ENCODE assay signal across 19 mouse cellular contexts in the genomic region with DNA sequence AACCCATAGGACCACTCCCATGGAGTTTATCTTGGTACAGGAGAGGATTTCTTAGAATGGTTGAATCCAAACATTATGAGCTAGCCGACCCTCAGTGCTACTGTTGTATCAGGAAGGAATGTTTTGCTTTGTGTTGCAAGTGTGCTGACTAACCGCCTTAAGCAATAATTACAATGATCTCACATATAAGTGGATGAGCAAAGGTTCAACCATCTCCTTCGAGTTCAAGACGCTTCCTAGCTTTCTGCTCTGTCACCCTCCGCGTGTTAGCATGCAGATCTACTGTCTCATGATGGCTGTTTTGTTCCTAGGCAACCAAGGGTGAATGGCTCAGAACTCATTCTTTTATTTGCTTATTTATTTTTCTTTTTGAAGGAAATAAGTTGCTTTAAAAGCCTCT.
DNase-seq lines count a peak whose midpoint lies in the region; ATAC-seq and TF ChIP-seq lines count a peak whose summit lies in the region.
"Had no signal": no experiment of that assay in that cellular context is flagged by ENCODE, and none has a peak within 500 bp of the region (broad histone marks: within the 10 kb centered on the region; RNA-seq: fewer than 3 reads in every experiment).

No protein-coding gene starts in this region.

- CTCF ChIA-PET in Patski (lab: Charles Lee), result no interaction called here

- in situ Hi-C loops in Patski (cut with MboI; ENCODE audit: low pct_unique_long_range_greater_than_20kb), result no loop called here

- POLR2A ChIA-PET in Patski (lab: Charles Lee), result no interaction called here

- peak; percentile 44 for ATAC-seq in Patski
- ATAC-seq in CD4-positive, CD25-positive, alpha-beta regulatory T cell, adult 4 months, result no peak
- ATAC-seq: activated CD4-positive, CD25-positive, alpha-beta regulatory T cell, adult 4 months; forebrain, embryonic 13.5 days; forebrain, embryonic 15.5 days; forebrain, postnatal 0 days had no signal

- DNase-seq in 3T3-L1 (ENCODE audit: low read depth, low spot score) (peak; percentile 7), 416B (ENCODE audit: low read depth) (peak; percentile 62), Patski (ENCODE audit: low read depth, low spot score) (no peak)
- no peak for DNase-seq in embryo, embryonic 11 days
- DNase-seq: adrenal gland, adult 8-10 months; adrenal gland, postnatal 14 days; adrenal gland, postnatal 36 days; cerebellum, adult 18-20 months; cerebellum, adult 8-10 months; cerebellum, adult 9-11 months; cerebellum, postnatal 14 days; cerebellum, postnatal 36 days; forebrain, postnatal 0 days had no signal

- H3K27me3 ChIP-seq in Patski, result no peaks in the 10 kb centered on the region
- H3K27me3 ChIP-seq: CH12.LX; embryonic facial prominence, embryonic 12.5 days; forebrain, embryonic 13.5 days; forebrain, embryonic 15.5 days had no signal

- TF ChIP-seq CTCF in Patski (IDR thresholded peaks at IDR 0.05), result no peak

Comparison
In these comparisons a context has a peak if more than half of its experiments do, and no peak if none do; other contexts are left out.
1. DNase-seq: peak in 3T3-L1 (single experiment) and 416B (single experiment); none in Patski (single experiment) and embryo, embryonic 11 days (single experiment).